Mouse (Mus musculus) intestine, embryonic 16.5 days (tissue): ENCODE measurements around the gene Sstr3. TPM values are rescaled to one million over a fixed set of nuclear protein-coding genes. Genes with fewer than 3 reads are reported as not detected.
A peak's percentile ranks its signal among the peaks of the same experiment; 100 is the strongest.

Experiments used
- ATAC-seq: fragments of 200-750 bp; cut with Nextera tagmentation; 2 replicates; pipeline ENCODE4 v1.8.0; 2017; ENCODE audit warnings: moderate TSS enrichment, moderate library complexity
- H3K27ac ChIP-seq: fragments of 300-500 bp; sonication (generic); 2 replicates; pipeline ENCODE4 v1.5.1; 2014; ENCODE audit warnings: mild to moderate bottlenecking, low read length
- H3K27me3 ChIP-seq: fragments of 300-500 bp; sonication (generic); replicated peaks from 2 replicates; pipeline ENCODE4 v1.6.1; 2014; ENCODE audit warnings: low read length, control low read depth, mixed read lengths; ENCODE audit not compliant: control insufficient read depth, insufficient read depth
- H3K36me3 ChIP-seq: fragments of 300-500 bp; sonication (generic); 2 replicates; pipeline ENCODE4 v1.6.1; 2014; ENCODE audit warnings: low read length, control low read depth; ENCODE audit not compliant: control insufficient read depth, insufficient read depth
- H3K4me1 ChIP-seq: fragments of 300-500 bp; sonication (generic); 2 replicates; pipeline ENCODE4 v1.6.1; 2014; ENCODE audit warnings: low read length, control low read depth, mixed read lengths; ENCODE audit not compliant: control insufficient read depth, insufficient read depth
- H3K4me2 ChIP-seq: fragments of 300-500 bp; sonication (generic); 2 replicates; pipeline ENCODE4 v1.6.1; 2014; ENCODE audit warnings: low read depth, low read length, control low read depth
- H3K4me3 ChIP-seq: fragments of 300-500 bp; sonication (generic); 2 replicates; pipeline ENCODE4 v1.5.1; 2014; ENCODE audit warnings: mild to moderate bottlenecking, low read length
- H3K9ac ChIP-seq: fragments of 300-500 bp; sonication (generic); 2 replicates; pipeline ENCODE4 v1.6.1; 2014; ENCODE audit warnings: low read depth, low read length
- H3K9me3 ChIP-seq: fragments of 300-500 bp; sonication (generic); 2 replicates; pipeline ENCODE4 v1.6.1; 2016; ENCODE audit warnings: low read length, control low read depth; ENCODE audit not compliant: control insufficient read depth
- WGBS: fragments of 180-500 bp; shearing (Covaris S2); extraction: QIAGEN DNeasy Blood & Tissue Kit; methylation state at CpG from one replicate; pipeline ENCODE4 v1.1.7; 2014; 5-methylcytosine and 5-hydroxymethylcytosine counted together
- polyA plus RNA-seq: library from polyadenylated mRNA; unstranded; fragments of >200 nt; fragmentation: Nextera tagmentation; extraction: Ambion mirVana; gene quantifications from 2 replicates; pipeline ENCODE4 v1.2.1, GENCODE M21; 2015

The Sstr3 gene
- polyA plus RNA-seq, 1 experiment from 2014 or later = 0.23 TPM

DNA sequence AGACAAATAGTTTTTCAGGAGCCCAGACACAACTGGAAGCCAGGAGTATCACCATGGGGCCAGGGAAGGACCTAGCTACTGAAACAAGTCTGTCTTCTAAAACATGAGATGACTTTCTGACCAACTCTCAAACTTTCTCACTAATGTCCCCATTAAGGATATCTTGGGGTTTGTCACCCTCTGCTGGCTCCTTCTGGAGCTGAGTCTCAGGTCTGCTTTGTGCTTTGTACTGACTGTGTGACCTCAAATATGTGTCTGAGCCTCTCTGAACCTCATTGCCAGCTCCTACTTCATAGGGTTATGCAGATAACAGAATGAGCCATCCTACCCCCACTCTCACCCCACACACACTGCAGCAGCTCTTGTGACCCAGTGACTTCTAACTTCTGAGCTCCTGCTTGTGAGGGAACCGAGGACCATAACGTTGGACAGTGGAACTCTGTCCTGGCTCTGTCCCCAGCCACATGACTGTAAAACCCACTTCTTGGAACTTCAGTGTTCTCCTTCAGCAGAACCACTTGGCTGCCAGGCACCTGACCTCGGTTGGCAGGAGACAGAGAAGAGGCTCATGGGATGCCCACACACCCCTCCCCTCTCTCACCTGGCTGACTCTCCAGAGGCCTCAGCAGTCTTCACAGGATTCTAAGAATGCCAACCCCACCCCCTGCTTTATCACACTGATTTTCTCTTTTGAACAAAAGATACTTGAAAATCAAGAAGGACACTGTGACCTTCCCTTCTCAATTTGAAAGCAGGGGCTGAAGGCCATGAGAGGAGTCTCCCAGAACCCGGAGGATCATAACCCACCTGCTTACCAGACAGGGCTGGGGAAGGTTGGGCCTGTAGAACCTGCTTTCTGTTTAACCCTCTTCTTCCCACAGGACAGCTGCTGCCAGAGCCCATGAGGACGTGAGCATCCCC lies 3.2 kb upstream of the Sstr3 start:
- no peak overlapping the region for H3K27ac ChIP-seq
- H3K4me2 ChIP-seq = no peak overlapping the region
- peak; percentile 7; the same call in 1 of the 2 replicates for ATAC-seq
- WGBS = 42% methylated on average over 5 of the region's 5 CpGs
- H3K36me3 ChIP-seq = no peaks in the 10 kb centered on the region
- H3K4me3 ChIP-seq = no peak overlapping the region
- H3K9me3 ChIP-seq = 0 out of 2 replicates have a peak, but pooled peaks cover 2% of the 10 kb centered on the region
- no peaks in the 10 kb centered on the region; the same call in 1 of the 2 replicates for H3K27me3 ChIP-seq
- H3K4me1 ChIP-seq = peaks cover 14% of the 10 kb centered on the region
- H3K9ac ChIP-seq = no peak overlapping the region

DNA sequence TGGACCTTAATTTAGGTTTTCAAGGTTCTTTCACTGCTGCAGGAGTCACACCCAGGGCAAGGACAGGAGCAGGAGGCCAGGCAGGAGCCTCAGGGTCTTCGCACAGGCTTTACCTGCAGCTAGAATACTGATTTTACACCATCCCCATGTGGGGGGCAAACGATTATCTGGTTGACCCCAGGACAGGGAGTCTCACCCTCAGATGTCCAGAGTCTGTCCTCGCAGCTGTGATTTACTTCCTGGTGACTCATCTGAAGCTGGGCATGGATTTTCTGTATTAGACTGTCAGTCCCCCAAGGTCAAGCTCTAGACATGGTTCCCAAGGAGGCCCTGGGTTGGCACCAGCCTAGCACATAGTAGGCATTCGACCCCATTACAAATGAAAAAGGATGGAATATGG lies 1.6 kb upstream of the Sstr3 start:
- no peaks in the 10 kb centered on the region; the same call in 1 of the 2 replicates for H3K27me3 ChIP-seq
- peaks cover 15% of the 10 kb centered on the region for H3K4me1 ChIP-seq
- WGBS = 75% methylated on average over 4 of the region's 4 CpGs

DNA sequence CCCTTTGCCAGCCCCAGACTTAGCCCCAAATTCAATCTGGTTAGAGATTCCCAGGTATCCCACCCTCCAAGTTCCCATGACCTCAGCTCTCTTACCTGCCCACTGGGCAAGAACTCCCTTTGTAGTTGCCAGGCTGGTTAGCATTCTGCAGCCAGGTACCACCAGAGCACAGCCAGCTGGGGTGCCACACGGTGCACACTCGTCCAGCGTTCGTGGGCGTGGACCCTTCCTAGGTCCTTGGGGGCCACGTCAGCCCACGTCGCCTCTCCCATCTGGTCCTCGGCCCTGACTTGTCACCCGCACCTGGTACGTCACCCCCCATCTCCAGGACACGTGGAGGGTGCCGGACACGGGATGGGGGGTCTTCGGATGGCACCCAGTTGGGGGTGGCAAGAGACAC lies 444 bp downstream of the Sstr3 start:
- H3K36me3 ChIP-seq = no peaks in the 10 kb centered on the region
- H3K4me1 ChIP-seq = peaks cover 15% of the 10 kb centered on the region
- H3K27me3 ChIP-seq = no peaks in the 10 kb centered on the region; the same call in 1 of the 2 replicates
- no peak overlapping the region for H3K9ac ChIP-seq
- no peak overlapping the region for H3K4me3 ChIP-seq
- H3K4me2 ChIP-seq = no peak overlapping the region
- no peak overlapping the region for H3K27ac ChIP-seq
- H3K9me3 ChIP-seq = no peaks in the 10 kb centered on the region
- no peak for ATAC-seq
- 74% methylated on average over 15 of the region's 15 CpGs for WGBS

More for the DNA sequence above, 1.6 kb upstream of the Sstr3 start:
- no peaks in the 10 kb centered on the region for H3K36me3 ChIP-seq
- no peak overlapping the region; the same call in 1 of the 2 replicates for H3K9ac ChIP-seq
- no peak for ATAC-seq
- H3K4me3 ChIP-seq = no peak overlapping the region
- H3K9me3 ChIP-seq = no peaks in the 10 kb centered on the region
- H3K27ac ChIP-seq = no peak overlapping the region
- H3K4me2 ChIP-seq = no peak overlapping the region

DNA sequence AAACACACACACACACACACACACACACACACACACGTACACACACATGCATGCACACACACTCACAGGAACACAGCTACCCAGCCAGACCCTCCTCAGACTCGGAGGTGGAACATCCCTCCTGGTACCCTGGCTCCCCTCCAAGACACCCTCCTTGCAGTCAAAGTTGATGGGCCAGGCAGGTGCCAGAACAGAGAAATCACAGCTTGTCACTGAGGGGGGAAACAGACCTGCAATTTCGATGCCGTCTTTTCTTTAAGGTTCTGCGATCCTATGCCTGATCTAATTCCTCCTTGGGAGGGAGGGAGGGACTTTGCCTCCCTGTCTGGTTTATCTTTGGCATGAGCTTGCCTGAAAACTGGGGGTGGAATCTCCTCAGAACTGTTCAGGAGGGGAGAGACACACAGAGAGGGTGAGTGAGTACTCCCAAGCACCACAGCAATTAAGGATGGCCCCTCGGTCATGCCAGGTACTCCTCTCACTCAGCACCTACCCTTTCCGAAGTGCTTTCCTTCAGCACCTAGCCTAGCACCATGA lies 1.6 kb downstream of the Sstr3 start:
- H3K4me3 ChIP-seq = no peak overlapping the region
- no peak overlapping the region for H3K4me2 ChIP-seq
- WGBS = 64% methylated on average over 7 of the region's 7 CpGs
- H3K27me3 ChIP-seq = no peaks in the 10 kb centered on the region; the same call in 1 of the 2 replicates
- no peak overlapping the region for H3K9ac ChIP-seq
- H3K4me1 ChIP-seq = peaks cover 7% of the 10 kb centered on the region
- H3K9me3 ChIP-seq = no peaks in the 10 kb centered on the region
- H3K27ac ChIP-seq = no peak overlapping the region
- ATAC-seq = no peak
- H3K36me3 ChIP-seq = no peaks in the 10 kb centered on the region

- H3K9ac ChIP-seq = 0 out of 2 replicates have a peak overlapping the region, but pooled peaks have one; percentile 15
- no peak overlapping the region for H3K4me2 ChIP-seq
- WGBS = 61% methylated on average over 3 of the region's 3 CpGs
- H3K9me3 ChIP-seq = no peaks in the 10 kb centered on the region
- no peaks in the 10 kb centered on the region for H3K36me3 ChIP-seq
- H3K4me3 ChIP-seq = no peak overlapping the region
- H3K27ac ChIP-seq = no peak overlapping the region
- ATAC-seq = peak; percentile 45; the same call in 1 of the 2 replicates
- H3K27me3 ChIP-seq = no peaks in the 10 kb centered on the region; the same call in 1 of the 2 replicates
- H3K4me1 ChIP-seq = peaks cover 7% of the 10 kb centered on the region
These were observed 2.3 kb downstream of the Sstr3 start for GRCm38 (mm10) chr15:78542098-78542766.

DNA sequence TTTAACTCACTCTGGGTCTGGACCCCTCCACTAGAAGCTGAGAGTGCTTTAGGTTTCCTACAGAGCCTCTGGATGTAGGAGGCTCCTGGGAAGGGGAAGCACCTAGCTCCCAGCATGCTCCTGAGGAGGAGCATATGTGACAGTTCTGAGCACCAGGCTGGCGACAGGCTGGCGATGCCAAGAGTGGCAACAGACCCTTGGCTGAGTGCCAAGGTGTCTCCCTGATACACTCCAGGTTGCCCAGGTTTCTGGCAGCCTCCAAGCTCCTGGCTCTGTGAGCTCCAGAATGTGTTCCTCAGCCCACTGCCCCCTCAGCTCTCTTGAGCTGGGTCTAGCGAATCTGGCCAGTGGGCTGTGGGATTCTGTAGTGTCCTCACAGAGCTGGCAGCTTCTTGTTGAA lies 2.9 kb downstream of the Sstr3 start:
- peak overlapping the region; percentile 15; the same call in 1 of the 2 replicates for H3K9ac ChIP-seq
- no peaks in the 10 kb centered on the region for H3K9me3 ChIP-seq
- H3K36me3 ChIP-seq = no peaks in the 10 kb centered on the region
- H3K27me3 ChIP-seq = no peaks in the 10 kb centered on the region; the same call in 1 of the 2 replicates
- no peak overlapping the region for H3K4me2 ChIP-seq
- H3K27ac ChIP-seq = no peak overlapping the region
- H3K4me3 ChIP-seq = no peak overlapping the region
- WGBS = 47% methylated on average over 3 of the region's 3 CpGs
- no peak for ATAC-seq
- H3K4me1 ChIP-seq = peaks cover 7% of the 10 kb centered on the region

GRCm38 (mm10) chr15:78541036-78541435 lies 3.4 kb downstream of the Sstr3 start:
- no peaks in the 10 kb centered on the region for H3K9me3 ChIP-seq
- no peak overlapping the region for H3K27ac ChIP-seq
- ATAC-seq = no peak
- H3K9ac ChIP-seq = no peak overlapping the region; the same call in 1 of the 2 replicates
- H3K4me3 ChIP-seq = no peak overlapping the region
- peaks cover 7% of the 10 kb centered on the region for H3K4me1 ChIP-seq
- H3K27me3 ChIP-seq = no peaks in the 10 kb centered on the region; the same call in 1 of the 2 replicates
- H3K36me3 ChIP-seq = no peaks in the 10 kb centered on the region
- no peak overlapping the region for H3K4me2 ChIP-seq
- WGBS = 76% methylated on average over 3 of the region's 3 CpGs

GRCm38 (mm10) chr15:78535723-78536421 lies 8.6 kb downstream of the Sstr3 start:
- peak overlapping the region; percentile 17; the same call in 1 of the 2 replicates for H3K9ac ChIP-seq
- peaks cover 15% of the 10 kb centered on the region for H3K4me1 ChIP-seq
- no peaks in the 10 kb centered on the region; the same call in 1 of the 2 replicates for H3K27me3 ChIP-seq
- no peak overlapping the region for H3K4me3 ChIP-seq
- no peak for ATAC-seq
- 59% methylated on average over 10 of the region's 10 CpGs for WGBS
- H3K36me3 ChIP-seq = no peaks in the 10 kb centered on the region
- no peaks in the 10 kb centered on the region for H3K9me3 ChIP-seq
- H3K4me2 ChIP-seq = no peak overlapping the region
- H3K27ac ChIP-seq = no peak overlapping the region
